Mouse (Mus musculus) midbrain, embryonic 11.5 days (tissue): ENCODE results near the gene Nup54. TPM values are rescaled to one million over a fixed set of nuclear protein-coding genes. Genes with fewer than 3 reads are reported as not detected.

ENCODE experiments used
- ATAC-seq: fragments of 200-750 bp; cut with Nextera tagmentation; 2 replicates; pipeline ENCODE4 v1.8.0; 2017; ENCODE audit warnings: moderate TSS enrichment, moderate library complexity; ENCODE audit not compliant: low FRiP score
- DNase-seq: peaks from one replicate; pipeline ENCODE4 v3.0.0; 2015; ENCODE audit warnings: low spot score; ENCODE audit errors: missing footprints
- H3K27ac ChIP-seq: fragments of 300-500 bp; sonication (generic); 2 replicates; pipeline ENCODE4 v1.5.1; 2014; ENCODE audit warnings: low read depth, low read length
- H3K27me3 ChIP-seq: fragments of 300-500 bp; sonication (generic); 2 replicates; pipeline ENCODE4 v1.6.1; 2014; ENCODE audit warnings: mild to moderate bottlenecking, low read length, moderate library complexity, mixed read lengths; ENCODE audit not compliant: control insufficient read depth, insufficient read depth
- H3K36me3 ChIP-seq: fragments of 300-500 bp; sonication (generic); 2 replicates; pipeline ENCODE4 v1.6.1; 2014; ENCODE audit warnings: mild to moderate bottlenecking, low read length, moderate library complexity, mixed read lengths; ENCODE audit not compliant: control insufficient read depth, insufficient read depth
- H3K4me1 ChIP-seq: fragments of 300-500 bp; sonication (generic); 2 replicates; pipeline ENCODE4 v1.6.1; 2014; ENCODE audit warnings: low read length; ENCODE audit not compliant: control insufficient read depth, insufficient read depth
- H3K4me2 ChIP-seq: fragments of 300-500 bp; sonication (generic); 2 replicates; pipeline ENCODE4 v1.6.1; 2014; ENCODE audit warnings: mild to moderate bottlenecking, moderate library complexity
- H3K4me3 ChIP-seq: fragments of 300-500 bp; sonication (generic); 2 replicates; pipeline ENCODE4 v1.5.1; 2014; ENCODE audit warnings: low read depth, low read length
- H3K9ac ChIP-seq: fragments of 300-500 bp; sonication (generic); 2 replicates; pipeline ENCODE4 v1.6.1; 2014; ENCODE audit warnings: low read length
- H3K9me3 ChIP-seq: fragments of 300-500 bp; sonication (generic); 2 replicates; pipeline ENCODE4 v1.6.1; 2016; ENCODE audit warnings: low read length; ENCODE audit not compliant: control insufficient read depth
- WGBS: fragments of 180-500 bp; shearing (Covaris S2); extraction: QIAGEN DNeasy Blood & Tissue Kit; methylation state at CpG from one replicate; pipeline ENCODE4 v1.1.7; 2014; 5-methylcytosine and 5-hydroxymethylcytosine counted together
- polyA plus RNA-seq: library from polyadenylated mRNA; unstranded; fragments of >200 nt; fragmentation: Nextera tagmentation; extraction: Ambion mirVana; gene quantifications from 2 replicates; pipeline ENCODE4 v1.2.1, GENCODE M21; 2014

Nup54 gene
- polyA plus RNA-seq, 1 experiment from 2014 or later = 65.6 TPM

DNA sequence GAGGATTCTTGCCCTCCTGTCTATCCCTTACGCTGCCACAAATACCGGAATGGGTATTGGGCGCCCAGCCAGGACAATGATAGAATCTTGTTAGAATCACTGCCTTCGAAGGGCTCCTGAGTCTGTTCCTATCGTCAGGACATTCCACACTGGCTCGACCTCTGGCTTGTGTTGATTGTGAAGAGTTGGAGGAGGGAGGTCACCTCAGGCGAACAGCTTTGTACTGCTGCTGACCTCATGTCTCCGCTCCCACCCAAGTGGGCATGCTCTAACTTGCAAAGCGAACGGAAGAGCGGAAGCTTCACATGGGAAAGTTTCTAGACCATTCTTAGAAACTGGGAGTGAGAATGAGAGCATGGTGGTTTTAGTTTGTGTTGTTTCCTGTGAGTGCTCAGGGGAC is 47.6 kb downstream of the Nup54 start:
- no peaks in the 10 kb centered on the region for H3K9me3 ChIP-seq
- ATAC-seq = no peak
- H3K27me3 ChIP-seq = peaks cover 5% of the 10 kb centered on the region
- 82% methylated on average over 11 of the region's 11 CpGs for WGBS
- DNase-seq = peak; percentile 39
- no peak overlapping the region for H3K4me2 ChIP-seq
- no peaks in the 10 kb centered on the region for H3K4me1 ChIP-seq
- H3K27ac ChIP-seq = no peak overlapping the region
- no peaks in the 10 kb centered on the region for H3K36me3 ChIP-seq
- H3K9ac ChIP-seq = no peak overlapping the region
- no peak overlapping the region for H3K4me3 ChIP-seq

DNA sequence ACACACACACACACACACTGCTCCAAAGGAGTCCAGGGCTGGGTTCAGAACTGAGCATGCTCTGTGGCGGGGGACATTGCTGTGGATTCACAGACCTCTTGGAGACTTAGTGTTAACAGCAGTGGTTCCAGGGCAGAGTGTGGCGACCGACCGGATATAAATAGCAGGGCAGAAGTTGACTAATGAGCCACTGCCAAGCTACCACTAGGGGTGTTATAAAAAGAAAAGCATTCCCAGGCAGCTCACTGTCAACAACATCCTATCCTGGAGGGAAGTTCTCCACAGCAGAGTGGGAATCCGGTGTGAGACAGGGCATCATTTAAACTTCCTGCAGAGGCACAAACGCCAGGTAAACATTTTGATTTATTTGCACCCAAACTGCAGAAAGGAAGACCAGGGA is 48.4 kb downstream of the Nup54 start:
- Histone ChIP-seq H3K36me3 (no peaks in the 10 kb centered on the region), H3K27ac (no peak overlapping the region), H3K9ac (no peak overlapping the region), H3K9me3 (no peaks in the 10 kb centered on the region), H3K4me2 (no peak overlapping the region), H3K4me1 (no peaks in the 10 kb centered on the region), H3K27me3 (peaks cover 3% of the 10 kb centered on the region), H3K4me3 (no peak overlapping the region)
- 63% methylated on average over 6 of the region's 6 CpGs for WGBS
- ATAC-seq = no peak
- peak; percentile 75 for DNase-seq

DNA sequence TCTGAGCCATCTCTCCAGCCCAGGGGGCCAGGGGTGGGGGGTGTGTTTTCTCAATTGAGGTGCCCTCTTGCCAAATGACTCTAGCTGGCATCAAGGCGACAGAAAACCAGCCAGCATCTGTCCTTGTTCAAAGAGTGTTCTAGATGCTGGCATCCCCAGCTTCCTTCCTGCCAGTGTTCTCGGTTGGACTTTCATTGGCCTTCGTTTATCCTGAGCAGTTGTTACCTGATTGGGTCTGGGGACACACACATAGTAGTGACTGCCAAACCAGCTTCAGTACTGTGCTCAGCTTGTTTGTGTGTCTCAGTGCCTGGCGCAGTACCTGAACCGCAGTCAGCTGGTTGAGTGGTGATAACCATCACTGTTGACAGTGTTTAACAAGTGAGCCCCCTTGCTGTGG is 48.9 kb downstream of the Nup54 start:
- ATAC-seq = no peak
- whole genome bisulfite sequencing = 88% methylated on average over 5 of the region's 5 CpGs

DNA sequence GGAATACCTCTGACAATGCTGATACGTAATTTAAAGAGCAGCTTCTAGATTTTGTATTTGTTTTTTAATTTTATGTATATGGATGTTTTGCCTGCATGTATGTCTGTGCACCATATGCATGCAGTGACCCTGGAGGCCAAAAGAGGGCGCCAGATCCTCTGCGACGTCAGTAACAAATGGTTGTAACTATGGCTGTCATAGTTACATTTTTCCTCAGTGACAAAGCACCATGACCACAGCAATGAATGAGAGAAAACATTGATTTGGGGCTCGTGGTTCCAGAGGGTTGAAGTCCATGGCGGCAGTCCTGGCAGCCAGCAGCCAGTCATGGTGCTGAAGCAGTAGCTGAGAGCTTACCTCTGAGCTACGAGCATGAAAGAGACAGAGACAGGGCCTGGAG is 50.2 kb downstream of the Nup54 start:
- Histone ChIP-seq H3K27ac (no peak overlapping the region), H3K9ac (no peak overlapping the region), H3K4me2 (no peak overlapping the region), H3K27me3 (no peaks in the 10 kb centered on the region), H3K36me3 (no peaks in the 10 kb centered on the region), H3K9me3 (no peaks in the 10 kb centered on the region), H3K4me1 (no peaks in the 10 kb centered on the region), H3K4me3 (no peak overlapping the region)
- ATAC-seq (no peak), DNase-seq (peak; percentile 88)
- 43% methylated on average over 7 of the region's 7 CpGs for WGBS

More for the DNA sequence above, 48.9 kb downstream of the Nup54 start:
- H3K36me3 ChIP-seq = no peaks in the 10 kb centered on the region
- no peaks in the 10 kb centered on the region for H3K9me3 ChIP-seq
- no peak overlapping the region for H3K9ac ChIP-seq
- no peak overlapping the region for H3K4me2 ChIP-seq
- H3K27me3 ChIP-seq = peaks cover 2% of the 10 kb centered on the region; the same call in 1 of the 2 replicates
- no peak overlapping the region for H3K27ac ChIP-seq
- H3K4me1 ChIP-seq = no peaks in the 10 kb centered on the region
- no peak overlapping the region for H3K4me3 ChIP-seq
- DNase-seq = peak; percentile 44

DNA sequence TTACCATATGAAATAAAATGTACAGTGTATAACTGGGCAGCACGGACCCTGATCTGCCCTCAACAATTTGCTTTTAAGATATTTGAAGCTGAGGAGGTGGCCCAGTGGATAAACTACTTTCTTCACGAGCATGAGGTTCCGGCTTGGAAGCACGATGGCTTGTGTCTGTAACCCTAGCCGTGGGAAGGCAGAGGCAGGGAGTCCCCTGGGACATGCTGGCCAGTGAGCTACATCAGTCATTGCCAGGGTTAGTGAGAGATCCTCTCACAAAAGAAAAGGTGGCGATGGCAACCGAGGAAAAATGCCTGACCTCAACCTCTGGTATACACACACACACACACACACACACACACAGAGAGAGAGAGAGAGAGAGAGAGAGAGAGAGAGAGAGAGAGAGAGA is 51.3 kb downstream of the Nup54 start:
- Histone ChIP-seq H3K4me1 (no peaks in the 10 kb centered on the region), H3K27ac (no peak overlapping the region), H3K36me3 (no peaks in the 10 kb centered on the region), H3K9ac (no peak overlapping the region), H3K4me3 (no peak overlapping the region), H3K4me2 (no peak overlapping the region), H3K27me3 (no peaks in the 10 kb centered on the region), H3K9me3 (no peaks in the 10 kb centered on the region)
- DNase-seq (peak; percentile 88), ATAC-seq (peak; percentile 38; the same call in 1 of the 2 replicates)
- WGBS = 65% methylated on average over 7 of the region's 7 CpGs

DNA sequence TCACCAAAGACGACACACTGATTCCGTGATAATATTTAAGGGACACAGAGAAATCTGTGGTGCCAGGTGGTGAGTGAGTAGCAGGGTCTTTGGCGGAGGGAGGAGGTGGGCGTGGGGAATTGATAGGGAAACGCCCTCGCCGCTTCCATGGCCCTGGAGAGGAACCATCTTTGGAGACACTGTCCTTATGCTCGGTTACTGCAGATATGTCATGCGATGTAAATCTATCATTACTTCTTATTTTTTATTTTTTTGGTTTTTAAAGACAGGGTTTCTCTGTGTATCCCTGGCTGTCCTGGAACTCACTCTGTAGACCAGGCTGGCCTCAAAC is 52.7 kb downstream of the Nup54 start:
- ATAC-seq = no peak
- H3K36me3 ChIP-seq = no peaks in the 10 kb centered on the region
- WGBS = 67% methylated on average over 9 of the region's 9 CpGs
- no peak for DNase-seq
- no peaks in the 10 kb centered on the region; the same call in 1 of the 2 replicates for H3K4me1 ChIP-seq
- no peaks in the 10 kb centered on the region for H3K9me3 ChIP-seq
- no peak overlapping the region for H3K9ac ChIP-seq
- H3K4me2 ChIP-seq = no peak overlapping the region
- H3K27me3 ChIP-seq = no peaks in the 10 kb centered on the region
- H3K4me3 ChIP-seq = no peak overlapping the region
- no peak overlapping the region for H3K27ac ChIP-seq

DNA sequence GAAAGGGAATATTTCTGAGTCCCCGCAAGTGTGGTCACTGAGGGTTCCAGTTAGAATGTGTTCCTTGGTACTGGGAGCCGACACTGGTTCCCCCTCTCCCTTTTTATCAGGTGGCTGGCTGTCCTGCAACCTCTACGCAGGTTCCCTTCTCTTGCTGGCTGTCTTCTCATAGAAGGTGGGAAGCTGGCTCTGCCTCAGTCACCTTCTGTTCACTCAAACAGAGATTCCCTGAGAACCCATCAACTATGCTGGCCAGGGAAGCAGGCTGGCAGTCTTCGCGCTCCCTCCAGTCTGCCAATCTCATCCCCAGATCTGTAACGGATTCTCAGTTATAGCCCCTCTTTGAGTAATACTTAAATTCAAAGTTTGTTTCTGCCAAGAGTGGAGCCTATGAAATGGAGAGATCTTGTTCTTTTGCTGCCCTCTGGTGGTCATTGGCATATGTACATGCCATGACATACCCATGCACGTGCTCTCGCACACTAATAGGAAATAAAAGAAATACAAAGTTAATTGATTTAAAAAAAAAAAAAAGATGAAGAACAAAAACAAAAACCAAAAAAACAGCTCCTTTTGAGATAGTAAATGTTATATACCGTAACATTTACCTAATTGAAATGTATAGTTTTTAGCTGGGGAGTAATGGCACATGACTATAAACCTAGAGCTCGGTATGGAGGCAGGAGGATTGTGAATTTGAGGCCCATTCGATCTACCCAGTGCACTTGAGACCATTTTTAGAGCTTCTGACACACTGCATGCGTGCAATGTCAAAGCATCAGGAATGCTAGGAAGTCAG is 53.3 kb downstream of the Nup54 start:
- ATAC-seq (peak; percentile 75), DNase-seq (peak; percentile 96)
- no peaks in the 10 kb centered on the region for H3K9me3 ChIP-seq
- H3K36me3 ChIP-seq = no peaks in the 10 kb centered on the region
- H3K27ac ChIP-seq = no peak overlapping the region
- no peak overlapping the region for H3K9ac ChIP-seq
- WGBS = 40% methylated on average over 12 of the region's 12 CpGs
- H3K27me3 ChIP-seq = no peaks in the 10 kb centered on the region
- no peak overlapping the region for H3K4me2 ChIP-seq
- peaks cover 1% of the 10 kb centered on the region; the same call in 1 of the 2 replicates for H3K4me1 ChIP-seq
- no peak overlapping the region for H3K4me3 ChIP-seq

DNA sequence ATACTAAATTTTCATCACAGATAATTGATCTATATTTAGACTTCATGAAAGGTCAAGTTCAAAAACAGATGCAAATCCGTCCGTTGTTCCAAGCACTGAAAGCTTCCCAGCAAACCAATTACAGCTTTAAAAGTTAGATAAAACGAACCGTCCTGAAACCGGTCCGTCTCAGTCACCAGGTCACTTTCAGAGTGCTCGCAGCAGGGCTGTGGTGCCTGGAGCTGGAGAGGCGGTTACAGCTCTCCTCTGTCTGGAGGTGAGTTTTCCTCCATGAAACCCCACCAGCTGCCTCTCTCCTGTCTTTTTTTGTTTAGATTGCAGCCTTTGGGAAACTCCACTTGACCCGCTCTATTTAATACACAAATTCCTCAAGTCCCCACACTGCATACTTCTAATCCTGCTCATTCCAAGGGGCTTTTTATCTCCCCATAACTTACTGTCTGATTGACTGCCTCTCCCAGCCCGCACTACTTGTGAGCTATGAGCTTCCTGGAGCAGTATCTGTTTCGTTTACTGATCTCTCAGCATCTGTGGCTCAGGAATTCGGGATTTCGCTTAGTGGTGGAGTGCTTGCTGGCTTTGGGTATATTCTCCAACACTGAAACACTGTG is 58.1 kb downstream of the Nup54 start:
- WGBS = 51% methylated on average over 13 of the region's 13 CpGs
- Histone ChIP-seq H3K36me3 (no peaks in the 10 kb centered on the region), H3K4me2 (no peak overlapping the region), H3K27ac (no peak overlapping the region), H3K4me1 (peaks cover 2% of the 10 kb centered on the region; the same call in 1 of the 2 replicates), H3K9me3 (no peaks in the 10 kb centered on the region), H3K4me3 (no peak overlapping the region), H3K27me3 (no peaks in the 10 kb centered on the region), H3K9ac (peak overlapping the region; percentile 13; the same call in 1 of the 2 replicates)
- ATAC-seq (0 out of 2 replicates have a peak, but pooled peaks have one; percentile 20), DNase-seq (peak; percentile 75)

DNA sequence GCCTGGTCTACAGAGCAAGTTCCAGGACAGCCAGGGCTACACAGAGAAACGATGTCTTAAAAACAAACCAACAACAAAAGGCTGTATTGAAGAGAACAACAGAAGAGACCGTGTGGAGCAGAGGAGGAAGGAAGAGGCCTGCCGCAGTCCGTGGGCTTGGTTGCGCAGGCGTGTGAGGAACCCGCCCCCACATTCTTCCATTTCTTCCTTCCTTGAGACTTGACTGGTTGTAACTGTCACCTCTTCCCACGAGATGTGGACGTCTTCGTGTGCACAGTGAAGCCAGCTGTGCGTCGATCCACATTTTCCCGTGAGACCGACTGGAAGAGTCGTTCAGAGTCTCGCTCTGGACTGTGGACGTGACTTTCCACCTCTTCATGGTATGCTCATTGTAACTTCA is 59.7 kb downstream of the Nup54 start:
- H3K9ac ChIP-seq = no peak overlapping the region
- no peaks in the 10 kb centered on the region for H3K9me3 ChIP-seq
- 86% methylated on average over 17 of the region's 17 CpGs for WGBS
- peaks cover 2% of the 10 kb centered on the region; the same call in 1 of the 2 replicates for H3K4me1 ChIP-seq
- no peak overlapping the region for H3K4me3 ChIP-seq
- H3K27me3 ChIP-seq = no peaks in the 10 kb centered on the region
- no peak overlapping the region for H3K4me2 ChIP-seq
- ATAC-seq (no peak), DNase-seq (peak; percentile 61)
- no peak overlapping the region for H3K27ac ChIP-seq
- H3K36me3 ChIP-seq = no peaks in the 10 kb centered on the region
